Mouse (Mus musculus) cortical plate, adult 2 months (tissue): ENCODE data around the gene Nln.

ENCODE experiments used
- CTCF ChIP-seq: fragments of 200-500 bp; IDR thresholded peaks from 2 replicates; pipeline ENCODE4 v1.5.1; 2011; ENCODE audit warnings: mild to moderate bottlenecking, control low read depth, low read length; ENCODE audit not compliant: insufficient read depth; ENCODE audit errors: extremely low read depth
- POLR2A ChIP-seq: fragments of 200-500 bp; IDR thresholded peaks from 2 replicates; pipeline ENCODE4 v1.6.1; 2011; ENCODE audit warnings: mild to moderate bottlenecking, low read length, control low read depth; ENCODE audit not compliant: insufficient read depth; ENCODE audit errors: extremely low read depth

DNA sequence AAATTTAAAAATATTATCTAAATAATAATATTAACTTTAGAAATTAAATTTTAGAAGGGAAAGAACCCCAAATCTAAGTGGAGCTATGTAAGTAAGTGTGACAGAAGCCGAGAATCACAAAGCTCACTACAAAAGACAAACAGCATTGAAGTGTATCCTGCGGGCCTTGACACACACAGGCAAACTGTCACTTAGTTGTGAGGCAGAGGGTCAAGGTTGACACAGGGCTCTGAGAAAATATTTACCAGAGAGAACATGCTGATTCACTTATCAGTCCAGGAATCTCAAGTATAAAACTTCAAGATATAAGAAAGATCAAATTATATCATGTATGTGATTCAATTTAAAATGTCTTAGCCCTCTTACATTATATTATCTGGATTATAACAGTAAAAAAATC, 85.1 kb downstream of the Nln start:
- no peak for TF ChIP-seq CTCF
- TF ChIP-seq POLR2A, result no peak
